Mouse (Mus musculus): Measurements from ENCODE around the gene Kif1c. TPM values are rescaled to one million over a fixed set of nuclear protein-coding genes. Genes with fewer than 3 reads are reported as not detected.
A peak's percentile ranks its signal among the peaks of the same experiment; 100 is the strongest.

Gene Kif1c
- polyA plus RNA-seq, 1 experiment from 2014 or later = 4.4 TPM

DNA sequence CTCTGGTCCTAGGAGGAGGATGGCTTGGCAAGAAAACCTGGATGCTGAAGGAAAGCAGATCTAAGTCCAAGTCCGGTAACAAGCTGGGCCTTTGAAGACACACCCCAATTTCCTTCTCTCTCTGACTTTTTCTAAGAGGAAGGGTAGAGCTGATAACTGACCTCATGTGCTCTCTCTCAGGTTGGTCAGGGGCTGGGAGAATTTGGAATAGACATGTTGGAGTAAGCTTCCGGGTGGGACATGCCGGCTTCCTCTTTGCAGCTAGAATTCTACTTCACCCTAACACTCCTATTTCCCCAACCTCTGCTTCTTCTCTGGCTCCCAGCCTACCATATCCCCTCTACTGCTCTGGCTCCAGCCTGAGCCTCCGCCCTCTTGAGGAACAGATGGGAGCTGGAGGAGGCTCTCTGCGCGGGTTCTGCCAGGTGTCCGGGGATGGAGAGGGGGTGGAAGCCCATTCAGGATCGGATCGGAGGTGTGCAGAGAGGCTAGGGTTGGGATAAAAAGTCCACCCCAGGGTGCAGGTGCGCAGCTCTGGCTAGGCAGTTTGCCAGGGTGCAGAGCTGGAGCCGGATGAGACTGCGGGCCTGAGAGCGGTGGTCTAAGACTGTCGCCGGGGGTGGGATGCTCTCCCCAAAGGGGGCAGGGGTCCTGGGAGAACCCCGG lies 13.3 kb upstream of the Kif1c start:
- Histone ChIP-seq H3K4me3 (ENCODE audit: low read depth, low read length) (peak overlapping the region; percentile 80), H3K9me3 (ENCODE audit: control insufficient read depth) (no peaks in the 10 kb centered on the region), H3K27me3 (replicated peaks; ENCODE audit: control insufficient read depth, insufficient read depth, low read length) (no peaks in the 10 kb centered on the region), H3K9ac (ENCODE audit: low read depth, low read length) (peak overlapping the region; percentile 85), H3K27ac (ENCODE audit: low read depth, low read length) (peak overlapping the region; percentile 92), H3K4me1 (replicated peaks; ENCODE audit: control insufficient read depth, insufficient read depth, low read length) (peaks cover 12% of the 10 kb centered on the region), H3K4me2 (replicated peaks; ENCODE audit: low read depth) (peak overlapping the region; percentile 93), H3K36me3 (ENCODE audit: control insufficient read depth, insufficient read depth) (peaks cover 33% of the 10 kb centered on the region)
- 1% methylated on average over 16 of the region's 16 CpGs for WGBS
- TF ChIP-seq CTCF (IDR thresholded peaks at IDR 0.05; ENCODE audit: low read depth) = peak; percentile 42
- peak; percentile 36; the same call in 1 of the 2 replicates for ATAC-seq

DNA sequence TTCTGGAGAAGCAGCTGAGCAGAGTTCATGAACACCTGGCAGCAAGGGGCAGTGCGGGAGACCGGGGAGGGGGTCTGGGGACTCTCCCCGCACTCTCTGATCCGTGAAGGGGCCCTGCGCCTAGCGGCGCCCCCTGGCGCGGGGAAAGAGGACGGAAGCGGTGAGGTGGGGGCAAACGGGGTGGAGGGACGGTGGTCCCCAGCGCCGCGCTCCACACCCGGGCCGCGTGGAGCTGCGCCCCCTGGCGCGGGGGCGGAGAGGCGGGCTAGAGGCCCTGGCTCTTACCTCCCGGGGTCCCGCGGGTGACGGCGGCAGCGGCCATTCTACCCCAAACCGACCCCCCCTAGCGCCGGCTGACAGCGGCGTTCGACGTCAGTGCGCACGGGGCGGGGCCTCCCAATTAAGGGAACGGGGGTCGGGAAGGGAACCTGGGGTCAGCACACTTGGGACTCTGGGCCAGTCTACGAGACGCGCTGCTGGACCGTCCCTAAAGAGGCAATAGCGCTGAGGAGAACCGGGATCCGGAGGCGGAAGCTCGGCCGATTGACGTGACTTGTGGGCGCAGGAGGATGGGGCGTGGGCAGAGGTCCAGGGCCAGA lies 12.6 kb upstream of the Kif1c start, which contains the start of gene Camta2:
Gene Camta2, minus strand, starts transcription at position 505 of the 599 bp plus-strand sequence.
- Histone ChIP-seq H3K9ac (ENCODE audit: low read depth, low read length) (peak within 1 kb of the TSS; percentile 85), H3K4me3 (ENCODE audit: low read depth, low read length) (peak within 1 kb of the TSS; percentile 80), H3K4me1 (replicated peaks; ENCODE audit: control insufficient read depth, insufficient read depth, low read length) (peaks cover 12% of the 10 kb centered on the region), H3K36me3 (ENCODE audit: control insufficient read depth, insufficient read depth) (peaks cover 26% of the 10 kb centered on the region), H3K27ac (ENCODE audit: low read depth, low read length) (peak within 1 kb of the TSS; percentile 92), H3K4me2 (replicated peaks; ENCODE audit: low read depth) (peak within 1 kb of the TSS; percentile 93), H3K27me3 (replicated peaks; ENCODE audit: control insufficient read depth, insufficient read depth, low read length) (no peaks in the 10 kb centered on the region), H3K9me3 (ENCODE audit: control insufficient read depth) (no peaks in the 10 kb centered on the region)
- TF ChIP-seq CTCF (IDR thresholded peaks at IDR 0.05; ENCODE audit: low read depth) = peak; percentile 73
- peak; percentile 54 for ATAC-seq
- WGBS = under 1% methylated on average over 48 of the region's 55 CpGs

DNA sequence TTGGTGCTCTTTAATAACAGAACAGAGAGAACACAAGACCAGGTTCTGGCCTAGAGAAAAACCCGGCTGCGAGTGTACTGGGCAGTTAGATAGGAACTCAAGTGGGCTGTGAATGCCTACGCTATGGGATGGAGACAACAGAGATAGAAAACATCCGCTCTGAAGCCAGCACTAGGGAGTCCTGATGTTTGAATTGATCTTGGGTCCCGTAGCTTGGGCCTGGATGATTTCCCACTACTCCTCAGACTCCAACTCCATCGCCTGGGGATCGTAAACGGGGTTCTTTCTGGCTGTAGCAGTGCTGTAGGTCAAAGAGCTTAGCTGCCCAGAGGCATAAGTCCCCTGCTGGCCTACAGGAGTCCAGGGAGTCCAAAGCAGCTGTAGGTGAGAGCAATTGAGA lies 12.0 kb upstream of the Kif1c start:
- Histone ChIP-seq H3K36me3 (ENCODE audit: control insufficient read depth, insufficient read depth) (peaks cover 20% of the 10 kb centered on the region), H3K4me3 (ENCODE audit: low read depth, low read length) (peak overlapping the region; percentile 80), H3K4me2 (replicated peaks; ENCODE audit: low read depth) (peak overlapping the region; percentile 93), H3K27me3 (replicated peaks; ENCODE audit: control insufficient read depth, insufficient read depth, low read length) (no peaks in the 10 kb centered on the region), H3K27ac (ENCODE audit: low read depth, low read length) (peak overlapping the region; percentile 92), H3K9ac (ENCODE audit: low read depth, low read length) (peak overlapping the region; percentile 85), H3K4me1 (replicated peaks; ENCODE audit: control insufficient read depth, insufficient read depth, low read length) (peaks cover 12% of the 10 kb centered on the region), H3K9me3 (ENCODE audit: control insufficient read depth) (no peaks in the 10 kb centered on the region)
- 0 out of 2 replicates have a peak, but pooled peaks have one; percentile 4 for TF ChIP-seq CTCF (IDR thresholded peaks at IDR 0.05; ENCODE audit: low read depth)
- no peak for ATAC-seq
- WGBS = 26% methylated on average over 8 of the region's 8 CpGs

DNA sequence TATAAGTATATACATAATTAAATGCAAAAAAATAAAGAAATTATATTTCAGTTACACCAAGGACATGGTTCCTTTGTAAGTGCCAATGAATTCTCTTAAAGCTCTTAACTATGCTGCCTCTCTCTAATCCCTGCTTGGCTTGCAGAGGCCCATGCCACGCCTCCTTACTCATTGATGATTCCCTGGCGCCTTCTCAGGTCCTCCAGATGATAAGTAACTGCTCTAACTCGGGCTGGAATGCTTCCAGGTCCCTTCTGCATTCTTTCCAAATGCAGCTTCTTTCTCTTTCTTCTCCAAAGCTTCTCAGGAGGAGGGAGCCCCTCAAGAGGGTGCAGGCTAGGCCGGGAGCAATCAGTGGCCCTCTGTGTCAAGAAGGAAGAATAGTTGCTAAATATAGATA lies 10.8 kb upstream of the Kif1c start:
- H3K9ac ChIP-seq (ENCODE audit: low read depth, low read length) = no peak overlapping the region
- H3K27ac ChIP-seq (ENCODE audit: low read depth, low read length) = no peak overlapping the region
- no peak overlapping the region for H3K4me2 ChIP-seq (replicated peaks; ENCODE audit: low read depth)
- peaks cover 12% of the 10 kb centered on the region for H3K4me1 ChIP-seq (replicated peaks; ENCODE audit: control insufficient read depth, insufficient read depth, low read length)
- WGBS = 34% methylated on average over 4 of the region's 4 CpGs
- ATAC-seq = no peak
- H3K27me3 ChIP-seq (replicated peaks; ENCODE audit: control insufficient read depth, insufficient read depth, low read length) = no peaks in the 10 kb centered on the region
- H3K36me3 ChIP-seq (ENCODE audit: control insufficient read depth, insufficient read depth) = peaks cover 11% of the 10 kb centered on the region
- no peaks in the 10 kb centered on the region for H3K9me3 ChIP-seq (ENCODE audit: control insufficient read depth)
- no peak overlapping the region for H3K4me3 ChIP-seq (ENCODE audit: low read depth, low read length)
- TF ChIP-seq CTCF (IDR thresholded peaks at IDR 0.05; ENCODE audit: low read depth) = no peak

DNA sequence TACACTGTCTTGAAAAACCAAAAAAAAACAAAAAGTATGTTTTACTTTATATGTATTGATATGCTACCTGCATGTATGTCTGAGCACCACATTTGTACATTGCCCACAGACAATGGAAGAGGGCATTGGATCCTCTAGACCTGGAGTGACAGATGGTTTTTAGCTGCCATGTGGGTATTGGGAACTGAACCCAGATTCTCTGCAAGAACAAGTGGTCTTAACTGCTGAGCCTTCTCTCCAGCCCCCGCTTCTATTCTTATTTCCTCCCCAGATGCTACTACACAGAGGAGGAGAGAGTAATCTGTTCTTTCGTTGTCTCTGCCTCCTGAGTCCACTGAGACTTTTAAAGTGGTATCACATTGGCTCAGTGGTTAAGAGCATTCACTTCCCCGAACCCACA lies 6.8 kb upstream of the Kif1c start:
- H3K36me3 ChIP-seq (ENCODE audit: control insufficient read depth, insufficient read depth) = no peaks in the 10 kb centered on the region
- WGBS = 83% methylated on average over 3 of the region's 3 CpGs
- no peak for TF ChIP-seq CTCF (IDR thresholded peaks at IDR 0.05; ENCODE audit: low read depth)
- no peak overlapping the region for H3K9ac ChIP-seq (ENCODE audit: low read depth, low read length)
- no peak overlapping the region for H3K4me3 ChIP-seq (ENCODE audit: low read depth, low read length)
- H3K9me3 ChIP-seq (ENCODE audit: control insufficient read depth) = no peaks in the 10 kb centered on the region
- no peak for ATAC-seq
- H3K27me3 ChIP-seq (replicated peaks; ENCODE audit: control insufficient read depth, insufficient read depth, low read length) = no peaks in the 10 kb centered on the region
- peaks cover 3% of the 10 kb centered on the region; the same call in 1 of the 2 replicates for H3K4me1 ChIP-seq (replicated peaks; ENCODE audit: control insufficient read depth, insufficient read depth, low read length)
- H3K27ac ChIP-seq (ENCODE audit: low read depth, low read length) = no peak overlapping the region
- no peak overlapping the region for H3K4me2 ChIP-seq (replicated peaks; ENCODE audit: low read depth)

DNA sequence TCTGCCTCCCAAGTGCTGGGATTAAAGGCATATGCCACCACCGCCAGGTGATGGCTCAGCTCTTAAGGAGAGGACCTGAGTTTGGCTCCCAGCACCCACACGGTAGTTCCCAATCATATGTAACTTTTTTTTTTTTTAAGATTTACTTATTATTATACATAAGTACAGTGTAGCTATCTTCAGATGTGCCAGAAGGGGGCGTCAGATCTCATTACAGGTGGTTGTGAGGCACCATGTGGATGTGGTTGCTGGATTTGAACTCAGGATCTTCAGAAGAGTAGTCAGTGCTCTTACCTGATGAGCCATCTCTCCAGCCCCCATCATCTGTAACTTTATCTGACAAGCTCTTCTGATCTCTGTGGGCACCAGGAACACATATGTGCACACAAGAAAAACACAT lies 3.0 kb upstream of the Kif1c start:
- Histone ChIP-seq H3K4me1 (replicated peaks; ENCODE audit: control insufficient read depth, insufficient read depth, low read length) (peaks cover 4% of the 10 kb centered on the region), H3K4me3 (ENCODE audit: low read depth, low read length) (no peak overlapping the region), H3K27ac (ENCODE audit: low read depth, low read length) (no peak overlapping the region), H3K9ac (ENCODE audit: low read depth, low read length) (no peak overlapping the region), H3K36me3 (ENCODE audit: control insufficient read depth, insufficient read depth) (no peaks in the 10 kb centered on the region), H3K27me3 (replicated peaks; ENCODE audit: control insufficient read depth, insufficient read depth, low read length) (no peaks in the 10 kb centered on the region), H3K4me2 (replicated peaks; ENCODE audit: low read depth) (no peak overlapping the region), H3K9me3 (ENCODE audit: control insufficient read depth) (no peaks in the 10 kb centered on the region)
- TF ChIP-seq CTCF (IDR thresholded peaks at IDR 0.05; ENCODE audit: low read depth) = peak; percentile 24; the same call in 1 of the 2 replicates
- no peak for ATAC-seq
- WGBS = 75% methylated on average over 3 of the region's 3 CpGs

All from intestine, postnatal 0 days (tissue).